Mouse (Mus musculus): ENCODE measurements around the gene Gga1.

The Gga1 gene

DNA sequence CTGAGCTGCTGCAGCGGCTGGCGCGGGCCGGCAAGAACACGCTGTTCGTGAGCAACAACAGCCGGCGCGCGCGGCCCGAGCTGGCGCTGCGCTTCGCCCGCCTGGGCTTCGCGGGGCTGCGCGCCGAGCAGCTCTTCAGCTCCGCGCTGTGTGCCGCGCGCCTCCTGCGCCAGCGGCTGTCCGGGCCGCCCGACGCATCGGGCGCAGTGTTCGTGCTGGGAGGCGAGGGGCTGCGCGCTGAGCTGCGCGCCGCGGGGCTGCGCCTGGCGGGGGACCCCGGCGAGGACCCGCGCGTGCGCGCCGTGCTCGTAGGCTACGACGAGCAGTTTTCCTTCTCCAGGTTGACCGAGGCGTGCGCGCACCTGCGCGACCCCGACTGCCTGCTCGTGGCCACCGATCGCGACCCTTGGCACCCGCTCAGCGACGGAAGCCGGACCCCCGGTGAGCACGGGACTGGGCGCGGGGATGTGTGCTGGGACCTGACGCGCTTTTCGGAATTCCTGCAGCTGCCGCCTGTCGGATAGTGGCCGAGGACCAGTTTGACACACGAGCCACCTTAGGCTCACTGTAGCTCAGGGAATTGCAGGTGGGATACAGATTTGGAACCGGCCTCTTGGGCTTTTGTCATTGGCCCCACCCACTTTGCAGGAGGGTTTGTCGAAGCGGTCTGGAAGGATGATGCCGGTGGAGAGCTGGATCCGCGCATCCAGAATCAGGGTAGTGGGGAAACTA lies 37.3 kb downstream of the Gga1 start:
- DNase-seq (ENCODE audit: low read depth) = no peak

- no peak for DNase-seq (ENCODE audit: low read depth)
These were observed 38.1 kb downstream of the Gga1 start for GRCm38 (mm10) chr15:78914823-78915659.

- peak; percentile 88 for DNase-seq (ENCODE audit: low read depth)
These were observed 38.6 kb downstream of the Gga1 start for GRCm38 (mm10) chr15:78915660-78916017.

DNA sequence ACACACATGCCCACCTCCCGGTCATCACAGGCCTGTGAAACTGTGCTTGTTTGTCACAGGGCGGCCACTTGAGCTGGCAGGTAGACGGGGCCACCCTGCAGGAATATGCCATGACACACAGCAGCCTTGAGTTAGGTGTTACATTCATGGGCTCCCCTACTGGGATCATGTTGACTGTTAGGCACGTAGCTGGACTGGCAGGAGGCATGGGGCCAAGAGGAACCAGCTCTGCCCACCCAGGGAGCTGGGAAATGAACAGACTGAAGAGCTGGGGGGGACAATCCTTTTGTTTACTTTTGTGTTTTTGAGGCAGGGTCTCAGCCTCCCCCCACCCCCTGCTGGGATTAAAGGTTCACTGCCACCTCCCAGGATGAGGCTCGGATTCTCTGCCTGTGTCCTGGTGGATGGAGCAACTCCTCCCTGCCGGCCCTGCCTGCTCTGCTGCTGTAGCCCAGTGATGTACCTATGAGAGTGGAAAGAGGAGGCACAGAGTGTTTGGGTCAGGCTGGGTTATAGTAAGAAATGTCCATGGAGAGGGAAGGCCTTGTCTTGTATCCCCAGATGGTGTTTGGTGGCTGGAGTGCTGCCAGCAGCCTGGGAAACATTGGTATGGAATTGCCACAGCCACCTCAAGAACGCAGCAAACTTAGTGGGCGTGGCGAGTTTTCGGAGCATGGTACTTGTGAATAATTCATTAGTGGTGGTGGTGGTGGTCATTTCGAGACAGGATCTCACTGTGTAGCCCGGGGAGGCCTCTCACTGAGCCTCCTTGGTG lies 39.2 kb downstream of the Gga1 start:
- peak; percentile 65 for DNase-seq (ENCODE audit: low read depth)

DNA sequence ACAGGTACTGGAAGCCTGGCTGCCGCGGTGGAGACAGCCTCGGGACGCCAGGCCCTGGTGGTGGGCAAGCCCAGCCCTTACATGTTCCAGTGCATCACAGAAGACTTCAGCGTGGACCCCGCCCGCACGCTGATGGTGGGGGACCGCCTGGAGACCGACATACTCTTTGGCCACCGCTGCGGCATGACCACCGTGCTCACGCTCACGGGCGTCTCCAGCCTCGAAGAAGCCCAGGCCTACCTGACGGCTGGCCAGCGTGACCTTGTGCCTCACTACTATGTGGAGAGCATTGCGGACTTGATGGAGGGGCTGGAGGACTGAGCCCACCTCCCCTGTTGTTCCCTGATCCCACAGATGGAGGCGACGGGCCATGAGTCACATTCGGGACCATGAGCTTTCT lies 41.1 kb downstream of the Gga1 start:
- DNase-seq (ENCODE audit: low read depth) = no peak

DNA sequence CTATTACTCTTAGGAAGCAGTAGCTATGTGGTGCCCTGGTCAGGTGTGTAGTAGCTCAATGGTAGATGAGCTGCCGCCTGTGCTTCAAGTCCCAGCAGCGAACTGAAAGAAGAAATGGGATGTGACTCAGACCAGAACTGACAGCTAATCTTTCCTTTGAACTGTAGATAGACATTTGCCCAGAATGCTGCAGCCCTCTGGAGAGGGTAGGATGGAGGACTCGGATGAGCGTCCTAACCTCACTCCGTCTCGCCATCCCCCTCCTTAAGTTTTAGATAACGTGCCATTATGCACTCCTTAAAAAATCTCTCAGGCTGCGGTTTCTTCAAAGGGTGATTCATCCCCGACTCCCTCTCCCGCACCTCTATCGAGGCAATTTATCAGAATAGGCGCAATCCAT lies 42.9 kb downstream of the Gga1 start:
- DNase-seq (ENCODE audit: low read depth) = peak; percentile 30

- no peak for DNase-seq (ENCODE audit: low read depth)
These were observed 45.7 kb downstream of the Gga1 start for GRCm38 (mm10) chr15:78922700-78923099.

GRCm38 (mm10) chr15:78923585-78923984 lies 46.6 kb downstream of the Gga1 start:
- DNase-seq (ENCODE audit: low read depth) = no peak

DNA sequence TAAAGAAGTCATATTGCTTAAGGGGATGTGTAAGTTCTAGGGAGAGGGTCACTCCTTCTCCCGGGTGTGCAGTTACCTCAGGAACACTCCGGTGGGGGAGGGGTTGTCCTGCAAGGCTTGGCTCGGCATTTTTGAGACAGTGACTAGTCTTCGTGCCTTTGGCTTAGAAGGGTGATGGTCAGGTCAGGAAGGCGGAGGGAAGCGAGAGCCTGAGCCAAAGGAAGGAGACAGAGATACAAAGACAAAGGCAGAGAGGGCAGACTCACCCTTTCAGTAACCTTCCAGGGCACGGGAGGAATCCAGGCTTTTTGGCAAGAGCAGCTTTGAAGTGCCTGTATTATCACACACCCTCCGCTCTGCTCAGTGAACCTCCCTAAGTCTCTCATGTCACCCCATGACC lies 48.1 kb downstream of the Gga1 start:
- DNase-seq (ENCODE audit: low read depth) = peak; percentile 23

DNA sequence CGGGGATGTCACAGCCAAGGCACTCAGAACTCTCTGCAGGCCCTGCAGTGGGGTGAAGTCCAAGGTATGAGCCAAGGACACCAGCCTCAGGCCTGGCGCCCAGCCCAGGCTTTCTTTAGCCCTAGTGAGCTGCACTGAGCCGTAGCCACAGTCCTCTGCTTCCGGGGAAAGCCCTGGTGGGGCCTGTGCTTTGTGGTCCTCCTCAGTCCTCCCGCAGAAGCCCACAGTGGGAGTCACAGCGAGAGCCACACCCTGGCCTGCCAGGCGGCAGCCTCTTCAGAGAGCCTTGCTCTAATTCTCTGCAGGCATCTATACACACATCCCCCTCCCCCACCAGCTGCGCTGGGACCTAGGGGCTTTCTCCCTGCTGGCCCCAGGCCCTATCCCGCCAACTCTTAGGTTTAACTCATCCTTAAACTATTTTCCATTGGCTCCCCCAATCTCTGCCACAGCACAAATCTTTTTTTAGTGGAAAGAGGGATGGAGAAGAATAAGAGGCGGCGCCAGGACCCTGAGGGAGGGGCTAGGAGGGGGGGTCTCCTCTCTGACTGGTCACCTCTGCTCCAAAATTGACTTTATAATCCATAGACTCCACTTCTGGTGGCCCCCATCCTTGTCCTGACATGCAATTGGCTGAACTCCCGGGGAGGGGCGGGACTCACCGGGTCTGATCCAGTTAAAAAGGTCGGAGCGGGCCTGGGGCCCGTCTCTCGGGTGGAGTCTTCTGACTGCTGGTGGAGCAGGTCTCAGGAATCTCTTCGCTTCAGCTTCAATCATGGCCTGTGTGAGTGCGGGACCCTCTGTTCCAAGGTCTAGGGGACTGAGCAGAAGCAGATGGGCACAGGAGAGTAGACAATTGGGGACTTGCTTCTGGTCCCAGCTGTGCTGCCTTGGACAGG lies 49.3 kb downstream of the Gga1 start, which contains the start of gene Lgals1:
TSS of gene Lgals1 (plus strand) at position 705 of the 899 bp plus-strand sequence.
- peak; percentile 99 for DNase-seq (ENCODE audit: low read depth)

DNA sequence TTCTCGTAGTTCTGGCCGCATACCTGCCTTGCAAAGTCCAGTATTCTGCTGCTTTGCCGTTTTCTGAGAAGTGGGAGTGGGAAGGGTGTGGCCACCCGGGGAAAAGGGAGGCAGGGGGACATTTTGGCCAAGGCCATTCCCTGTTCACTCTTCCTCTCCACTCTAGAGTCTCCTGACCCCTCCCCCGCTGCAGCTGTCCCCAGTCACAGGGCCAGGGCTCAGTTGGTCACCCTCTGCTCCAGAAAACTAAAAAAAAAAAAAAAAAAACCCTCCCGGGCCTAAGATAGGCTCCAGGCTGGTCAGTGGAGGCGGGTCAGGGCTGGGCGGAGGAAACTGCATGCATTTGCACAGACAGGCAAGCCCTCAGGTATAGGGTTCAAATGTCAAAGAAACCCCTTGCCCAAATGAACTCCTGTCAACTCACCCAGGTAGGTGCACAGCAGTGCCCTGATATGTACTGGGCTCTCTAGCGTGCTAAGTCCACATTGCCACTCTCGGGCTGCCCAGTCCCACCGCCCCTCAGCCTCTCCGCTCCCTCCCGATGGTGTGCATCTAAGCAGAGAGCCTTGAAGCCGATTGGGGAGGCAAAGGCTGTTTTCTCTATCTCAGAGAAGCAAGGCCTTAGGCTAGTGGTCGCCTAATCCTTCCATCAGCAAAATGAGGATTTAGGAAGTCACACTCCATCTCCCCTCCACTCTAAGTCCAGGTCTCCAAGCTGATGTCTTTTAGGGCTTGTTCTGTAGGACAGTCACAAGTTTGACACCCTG lies 50.2 kb downstream of the Gga1 start:
- DNase-seq (ENCODE audit: low read depth) = no peak

- DNase-seq (ENCODE audit: low read depth) = peak; percentile 98
These were observed 50.9 kb downstream of the Gga1 start for GRCm38 (mm10) chr15:78927788-78928457.

DNA sequence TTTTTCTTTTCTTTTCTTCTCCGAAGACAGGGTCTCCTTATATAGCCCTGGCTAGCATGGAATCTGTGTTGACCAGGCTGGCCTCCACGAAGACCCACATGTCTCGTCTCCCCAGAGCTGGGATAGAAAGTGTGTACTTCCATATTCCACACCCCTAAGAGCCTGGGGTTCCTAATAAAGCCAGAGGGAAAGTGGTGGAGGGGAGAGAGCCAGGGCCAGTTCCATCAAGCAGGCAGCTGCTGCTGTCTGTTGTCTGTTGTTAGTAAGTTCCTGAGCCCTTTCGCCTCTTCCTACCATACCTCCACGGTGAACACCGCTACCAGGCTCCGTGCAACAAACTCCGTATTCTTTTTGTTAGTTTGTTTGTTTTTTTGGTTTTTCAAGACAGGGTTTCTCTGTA lies 51.5 kb downstream of the Gga1 start:
- no peak for DNase-seq (ENCODE audit: low read depth)

GRCm38 (mm10) chr15:78930192-78930706 lies 53.3 kb downstream of the Gga1 start:
- peak; percentile 59 for DNase-seq (ENCODE audit: low read depth)

- peak; percentile 64 for DNase-seq (ENCODE audit: low read depth)
These were observed 53.9 kb downstream of the Gga1 start for GRCm38 (mm10) chr15:78930801-78931426.

GRCm38 (mm10) chr15:78931577-78931976 lies 54.6 kb downstream of the Gga1 start:
- DNase-seq (ENCODE audit: low read depth) = peak; percentile 88

GRCm38 (mm10) chr15:78934784-78935320 lies 57.9 kb downstream of the Gga1 start, which contains the start of gene Nol12:
Gene Nol12 (plus strand): TSS chr15:78934933.
- DNase-seq (ENCODE audit: low read depth) = peak; percentile 94

DNA sequence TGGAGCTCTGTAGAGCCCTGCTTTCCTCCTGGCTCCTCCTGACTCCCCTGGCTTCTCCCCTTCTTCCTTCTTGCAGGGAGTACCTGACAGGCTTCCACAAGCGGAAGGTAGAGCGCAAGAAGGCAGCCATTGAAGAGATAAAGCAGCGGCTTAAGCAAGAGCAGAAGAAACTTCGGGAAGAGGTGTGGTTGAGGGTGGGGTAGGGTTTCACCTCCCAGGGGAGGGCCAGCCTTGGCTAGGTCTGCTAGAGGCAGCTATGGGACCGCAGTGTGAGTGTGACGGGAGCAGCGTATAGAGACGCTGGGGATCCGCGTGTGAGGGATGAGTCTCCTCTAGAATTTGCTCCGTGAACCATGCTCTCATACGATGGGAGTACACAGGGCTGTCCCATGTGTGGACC lies 59.4 kb downstream of the Gga1 start:
- DNase-seq (ENCODE audit: low read depth) = no peak

DNA sequence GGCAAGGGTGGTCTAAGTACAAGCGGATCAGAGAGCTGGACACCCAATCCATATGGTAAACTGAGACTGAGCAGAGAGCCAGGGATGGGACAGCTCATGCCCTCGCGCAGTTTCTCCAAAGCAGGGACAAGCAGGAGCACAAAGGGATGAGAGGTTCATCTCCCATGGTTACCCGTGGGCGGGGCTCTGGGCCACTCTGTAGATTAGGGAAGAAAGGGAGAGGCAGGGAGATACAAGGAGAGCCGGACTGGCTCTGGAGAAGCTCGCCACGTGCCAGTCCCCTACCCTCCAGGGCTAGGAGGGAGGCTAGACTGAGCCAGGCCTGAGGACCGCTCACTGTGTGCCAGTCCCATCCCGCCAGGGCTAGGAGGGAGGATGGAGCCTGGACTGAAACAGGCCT lies 60.3 kb downstream of the Gga1 start:
- DNase-seq (ENCODE audit: low read depth) = no peak
